27 mouse cellular contexts compared by ENCODE assay signal in genomic region chr15:100314448-100315145, GRCm38 (mm10). TPM values are rescaled to one million over a fixed set of nuclear protein-coding genes. Genes with fewer than 3 reads are reported as not detected.
"Had no signal": no experiment of that assay in that cellular context is flagged by ENCODE, and none has a peak within 500 bp of the region (broad histone marks: within the 10 kb centered on the region; RNA-seq: fewer than 3 reads in every experiment).

No protein-coding gene starts in this region.

- H3K4me3 ChIP-seq: megakaryocyte, embryonic 14.5 days; midbrain, embryonic 13.5 days; midbrain, embryonic 15.5 days; neural tube, embryonic 13.5 days; neural tube, embryonic 15.5 days had no signal

- H3K27ac ChIP-seq: macrophage; midbrain, embryonic 13.5 days; midbrain, embryonic 15.5 days; neural tube, embryonic 13.5 days; neural tube, embryonic 15.5 days had no signal

- H3K27me3 ChIP-seq: megakaryocyte, embryonic 14.5 days; midbrain, embryonic 13.5 days; midbrain, embryonic 15.5 days; neural tube, embryonic 13.5 days; neural tube, embryonic 15.5 days had no signal

- H3K4me1 ChIP-seq: midbrain, embryonic 13.5 days; midbrain, embryonic 15.5 days; neural tube, embryonic 13.5 days had no signal

- DNase-seq: lung, adult 18-20 months; lung, embryonic 14.5 days; lung, postnatal 10 days; right cerebral cortex, adult 18-20 months; right cerebral cortex, postnatal 25 days; right cerebral cortex, postnatal 4 days; spleen, adult 18-20 months; thymus, adult 2 months; thymus, postnatal 25 days; thymus, postnatal 4 days had no signal

RNA-seq across cellular contexts. Expression of gene Mettl7a3, which starts 20.1 kb away (rescaled TPM):
- total RNA-seq: megakaryocyte progenitor cell, adult 5-6 weeks; midbrain, postnatal 0 days; monocyte, adult 5-6 weeks had no signal
- polyA plus RNA-seq: liver, embryonic 16.5 days; lung, embryonic 14.5 days; lung, embryonic 16.5 days; macrophage; midbrain, embryonic 11.5 days; midbrain, embryonic 13.5 days; midbrain, embryonic 15.5 days; midbrain, postnatal 0 days; neural tube, embryonic 11.5 days; small intestine, adult 2 months; stomach, embryonic 14.5 days; stomach, embryonic 16.5 days had no signal

RNA-seq across cellular contexts. Expression of gene Tmprss12, which starts 34.0 kb away (rescaled TPM):
- total RNA-seq: megakaryocyte progenitor cell, adult 5-6 weeks; midbrain, postnatal 0 days; monocyte, adult 5-6 weeks had no signal
- polyA plus RNA-seq: liver, embryonic 16.5 days; lung, embryonic 14.5 days; lung, embryonic 16.5 days; macrophage; midbrain, embryonic 13.5 days; midbrain, embryonic 15.5 days; midbrain, postnatal 0 days; neural tube, embryonic 11.5 days; neural tube, embryonic 13.5 days; neural tube, embryonic 15.5 days; small intestine, adult 2 months; thymus, adult 2 months; urinary bladder, adult 2 months had no signal

RNA-seq across cellular contexts. Expression of gene Methig1, which starts 38.4 kb away (rescaled TPM):
- total RNA-seq: megakaryocyte progenitor cell, adult 5-6 weeks; midbrain, postnatal 0 days; monocyte, adult 5-6 weeks had no signal
- polyA plus RNA-seq: lung, embryonic 14.5 days; macrophage; midbrain, embryonic 11.5 days; midbrain, embryonic 13.5 days; midbrain, postnatal 0 days; neural tube, embryonic 11.5 days; small intestine, adult 2 months; thymus, adult 2 months; urinary bladder, adult 2 months had no signal

RNA-seq across cellular contexts. Expression of gene Mettl7a2, which starts 38.4 kb away (rescaled TPM):
- total RNA-seq: megakaryocyte progenitor cell, adult 5-6 weeks; midbrain, postnatal 0 days; monocyte, adult 5-6 weeks had no signal
- polyA plus RNA-seq: liver, embryonic 16.5 days; lung, embryonic 14.5 days; lung, embryonic 16.5 days; macrophage; midbrain, embryonic 11.5 days; midbrain, embryonic 13.5 days; midbrain, embryonic 15.5 days; midbrain, postnatal 0 days; neural tube, embryonic 13.5 days; neural tube, embryonic 15.5 days; small intestine, adult 2 months; stomach, embryonic 14.5 days; stomach, embryonic 16.5 days; thymus, adult 2 months; urinary bladder, adult 2 months had no signal
